Mouse (Mus musculus) cerebellum, adult 18-20 months (tissue): ENCODE measurements around the gene Ddx23.

ENCODE experiments used
- DNase-seq, 2 experiments: peaks; one replicate each; pipeline ENCODE4 v3.0.0; 2021

Gene Ddx23

DNA sequence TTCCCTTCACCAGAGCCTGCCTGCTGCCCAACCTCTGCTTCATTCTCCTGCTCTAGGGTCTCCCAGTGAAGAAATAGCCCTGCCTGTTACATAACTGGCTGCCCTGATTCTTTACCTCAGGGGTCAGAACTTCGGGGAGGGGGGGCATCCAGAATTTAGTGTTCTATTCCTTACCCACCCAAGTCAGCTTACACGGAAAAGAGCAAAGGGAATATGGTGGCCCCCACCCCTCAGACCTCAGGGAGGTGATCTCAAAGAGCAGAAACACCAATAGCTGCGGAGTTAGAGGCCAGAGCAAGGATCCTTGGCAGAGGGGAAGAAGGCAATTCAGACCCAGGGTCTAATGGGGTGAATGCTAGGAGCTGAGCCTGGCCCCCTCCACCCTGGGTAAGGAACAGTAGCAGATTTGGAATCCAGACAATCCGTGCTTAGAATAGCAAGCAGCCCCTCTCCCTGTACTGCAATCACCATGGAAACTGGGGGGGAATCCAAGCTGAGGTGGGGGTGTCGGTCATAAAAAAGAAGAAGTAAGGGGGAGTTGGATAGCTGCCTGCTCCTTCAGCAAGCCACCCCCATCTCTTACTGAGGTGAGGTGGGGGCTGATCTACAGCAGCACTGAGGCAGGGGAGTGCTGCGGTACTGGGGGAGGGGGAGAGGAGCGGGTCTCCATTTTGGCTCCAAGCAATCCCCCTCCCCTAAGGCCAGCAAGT is 11.7 kb upstream of the Ddx23 start:
- no peak for DNase-seq

DNA sequence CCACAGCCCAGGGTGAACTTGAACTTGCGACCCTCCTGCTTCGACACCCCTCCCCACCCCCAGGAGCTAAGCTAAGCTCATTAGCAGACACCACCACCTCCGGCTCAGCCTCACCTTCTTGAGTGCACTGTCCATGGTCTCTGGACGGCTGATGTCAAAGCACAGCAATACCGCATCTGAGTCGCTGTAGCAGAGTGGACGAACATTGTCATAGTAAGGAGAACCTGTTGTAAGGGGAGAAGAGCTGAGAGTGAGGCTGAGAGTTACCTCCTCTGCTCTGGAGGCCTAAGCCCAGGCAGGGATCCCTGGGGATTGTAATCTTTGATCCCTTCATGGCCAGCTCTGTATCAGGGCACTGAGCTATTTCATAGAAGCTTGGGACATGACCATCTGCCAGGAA is 11.0 kb upstream of the Ddx23 start:
- no peak for DNase-seq

DNA sequence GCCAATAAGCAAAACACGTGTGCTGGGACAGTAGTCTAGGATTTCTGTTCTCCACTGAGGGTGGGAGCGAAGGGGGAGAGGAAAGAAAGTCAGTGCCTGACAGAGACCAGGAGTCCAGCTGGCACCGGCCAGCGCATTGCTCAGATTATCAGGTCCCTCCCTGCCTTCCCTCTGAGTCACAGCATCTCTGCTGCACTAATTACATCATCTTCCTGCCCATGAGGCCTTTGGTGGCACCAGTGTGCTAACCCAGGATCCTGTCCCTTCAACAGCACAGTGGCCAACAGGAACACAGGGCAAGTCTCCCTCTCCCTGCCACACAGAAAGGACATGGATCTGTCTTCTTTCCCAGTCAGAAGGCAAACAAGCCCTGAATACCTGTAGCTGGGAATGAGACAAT is 9.9 kb upstream of the Ddx23 start:
- DNase-seq, result peak in 1 of 2 experiments; percentile 35

DNA sequence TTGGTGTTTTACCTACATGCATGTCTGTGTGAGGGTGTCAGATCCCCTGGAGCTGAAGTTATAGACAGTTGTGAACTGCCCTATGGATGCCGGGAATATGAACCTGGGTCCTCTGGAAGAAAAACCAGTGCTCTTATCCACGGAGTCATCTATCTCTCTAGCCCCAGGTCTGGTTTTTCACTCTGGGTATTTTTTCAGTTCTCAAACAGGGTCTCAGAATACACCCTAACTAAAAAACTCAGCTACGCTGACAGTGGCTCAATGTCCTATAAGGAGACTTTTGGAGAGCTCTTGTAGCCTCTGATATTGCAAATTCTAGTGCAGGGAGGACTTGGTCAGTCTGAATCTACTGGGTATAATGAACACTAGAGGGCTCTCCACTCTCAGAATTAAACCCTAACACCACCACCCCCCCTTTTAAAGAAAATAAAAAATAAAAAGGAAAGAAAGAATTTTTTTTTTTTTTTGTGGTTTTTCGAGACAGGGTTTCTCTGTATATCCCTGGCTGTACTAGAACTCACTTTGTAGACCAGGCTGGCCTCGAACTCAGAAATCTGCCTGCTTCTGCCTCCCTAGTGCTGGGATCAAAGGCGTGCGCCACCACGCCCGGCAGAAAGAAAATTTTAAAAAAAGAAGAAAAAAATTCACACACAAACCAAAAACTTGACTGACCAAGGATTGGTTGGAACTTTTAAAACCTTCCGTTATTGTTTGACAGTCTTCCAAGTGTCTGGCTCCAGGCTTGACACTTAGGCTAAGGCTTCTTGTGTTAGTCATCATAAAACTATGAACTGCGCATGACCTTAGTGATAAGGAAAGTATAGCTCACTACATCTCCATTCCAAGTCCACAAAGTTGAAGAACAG is 1.6 kb upstream of the Ddx23 start:
- DNase-seq, result no peak

DNA sequence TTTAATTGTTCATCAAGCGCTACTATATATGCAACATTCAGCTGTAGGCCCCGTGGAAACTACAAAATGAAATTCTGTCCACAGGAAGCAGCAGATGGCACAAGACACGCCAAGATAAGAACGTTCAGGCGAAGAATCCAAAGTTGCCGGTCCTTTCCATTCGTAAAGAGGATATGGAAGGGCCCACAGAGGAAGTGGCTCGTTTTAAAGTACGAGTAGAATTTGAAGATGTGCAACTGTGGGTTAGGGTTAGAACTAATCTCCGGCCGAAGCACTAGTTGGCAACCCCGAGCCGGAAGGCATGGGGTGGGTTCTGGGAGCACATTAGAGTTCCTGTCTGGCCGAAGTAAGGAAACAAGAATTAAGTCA is 512 bp downstream of the Ddx23 start:
- no peak for DNase-seq

DNA sequence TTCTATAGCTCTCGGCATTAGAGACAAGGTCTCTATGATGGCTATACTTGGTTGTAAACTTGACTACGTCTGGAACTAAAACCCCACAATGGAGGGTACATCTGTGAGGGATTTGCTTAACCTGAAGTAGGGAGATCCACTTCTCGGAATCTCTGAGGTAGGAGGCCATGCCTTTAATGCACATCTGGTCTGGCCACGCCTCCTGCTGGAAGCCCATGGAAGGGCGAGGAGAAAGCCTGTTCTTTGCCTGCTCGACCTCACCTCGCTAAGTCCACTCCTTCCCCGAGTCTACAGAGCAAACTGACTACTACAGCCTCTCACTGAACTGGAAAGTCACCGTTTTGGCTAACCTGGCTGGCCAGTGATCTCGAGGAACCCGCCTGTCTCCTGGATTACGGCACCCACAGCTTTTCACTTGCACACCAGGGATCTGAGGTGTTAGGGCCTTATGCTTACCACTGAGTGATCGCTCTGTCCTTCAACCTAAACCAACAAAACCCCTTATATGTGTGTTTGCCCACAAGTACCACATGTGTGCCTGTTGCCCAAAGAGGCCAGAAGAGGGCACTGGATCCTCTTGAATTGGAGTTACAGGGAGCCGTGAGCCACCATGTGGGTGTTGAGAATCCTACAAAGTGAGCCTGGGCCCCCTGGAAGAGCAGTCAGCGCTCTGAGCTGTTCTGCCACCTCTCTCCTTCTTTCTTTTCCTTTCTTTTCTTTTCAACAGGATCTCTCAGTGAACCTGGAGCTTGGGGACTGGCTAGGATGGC is 5.5 kb downstream of the Ddx23 start:
- DNase-seq, result no peak

DNA sequence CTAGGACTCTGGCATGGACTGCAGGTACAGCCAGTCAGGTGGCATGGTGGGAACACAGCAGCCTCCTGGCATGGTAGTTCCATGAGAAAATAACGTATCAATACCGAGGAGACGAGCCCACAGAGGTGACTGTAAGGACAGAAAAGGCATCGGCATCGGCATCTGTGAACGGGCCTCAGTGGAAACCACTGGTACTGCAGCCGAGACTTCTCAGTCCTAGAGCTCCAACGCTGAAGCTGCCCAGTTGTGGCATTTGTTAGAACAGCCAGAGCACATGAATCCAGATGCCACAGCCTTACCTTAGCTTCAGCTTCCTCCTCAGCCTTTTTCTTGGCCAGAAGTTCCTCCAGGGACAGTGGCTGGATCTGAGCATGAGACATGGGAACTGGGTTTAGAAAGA is 10.5 kb downstream of the Ddx23 start:
- DNase-seq, result no peak

DNA sequence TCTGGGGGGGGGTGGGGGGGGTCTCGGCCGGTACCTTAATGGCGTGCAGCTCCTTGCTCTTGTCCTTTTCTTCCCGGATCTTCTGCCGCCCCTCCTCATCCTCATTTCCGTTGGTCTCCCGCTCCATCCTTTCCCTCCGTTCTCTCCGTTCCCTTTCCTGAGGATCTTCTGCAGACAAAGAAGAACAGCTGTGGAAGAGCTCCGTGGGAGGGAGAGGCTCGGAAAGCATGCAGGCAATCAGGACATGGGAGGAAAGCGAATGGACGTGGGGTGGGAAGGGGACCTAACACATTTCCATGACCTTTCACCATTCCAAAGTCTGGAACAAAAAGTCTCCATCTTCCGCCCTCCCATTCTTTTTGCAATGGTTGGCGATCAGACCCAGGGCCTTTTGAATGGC is 11.3 kb downstream of the Ddx23 start:
- DNase-seq, result no peak

DNA sequence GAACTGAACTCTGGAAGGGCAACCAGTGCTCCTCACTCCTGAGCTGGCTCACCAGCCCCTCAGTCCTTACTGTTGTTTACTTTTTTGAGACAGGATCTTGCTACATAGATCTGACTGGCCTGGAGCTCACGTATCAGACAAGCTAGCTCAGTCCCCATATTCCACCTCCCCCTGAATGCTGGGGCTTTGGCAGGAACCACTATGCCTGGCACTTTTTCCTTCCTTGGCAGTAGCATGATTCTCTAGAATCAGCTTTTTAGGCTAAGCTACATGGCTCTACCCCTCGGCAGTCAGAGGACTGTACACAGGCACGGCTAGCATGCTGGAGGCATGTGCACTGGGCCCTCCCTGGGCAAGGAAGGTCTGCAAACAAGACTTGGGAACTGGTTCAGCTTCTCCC is 14.6 kb downstream of the Ddx23 start:
- no peak for DNase-seq

DNA sequence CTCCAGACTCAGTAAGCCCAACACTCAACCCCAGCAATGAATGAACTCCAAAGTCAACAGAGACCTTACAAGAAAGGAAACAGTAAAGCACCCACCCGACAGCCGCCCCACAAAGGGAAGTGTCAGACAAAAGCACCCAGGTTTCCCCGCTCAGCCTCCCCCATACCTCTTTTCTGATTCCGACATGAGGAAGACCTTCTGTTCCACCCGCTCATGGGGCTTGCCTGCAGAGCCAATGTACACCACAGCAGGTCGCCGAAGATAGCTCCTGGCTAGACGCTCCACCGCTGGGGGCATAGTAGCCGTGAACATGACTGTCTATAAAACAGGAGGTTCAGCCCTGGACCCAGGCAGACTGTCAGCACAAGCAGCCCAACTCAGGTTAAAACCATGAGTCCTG is 15.4 kb downstream of the Ddx23 start:
- no peak for DNase-seq

DNA sequence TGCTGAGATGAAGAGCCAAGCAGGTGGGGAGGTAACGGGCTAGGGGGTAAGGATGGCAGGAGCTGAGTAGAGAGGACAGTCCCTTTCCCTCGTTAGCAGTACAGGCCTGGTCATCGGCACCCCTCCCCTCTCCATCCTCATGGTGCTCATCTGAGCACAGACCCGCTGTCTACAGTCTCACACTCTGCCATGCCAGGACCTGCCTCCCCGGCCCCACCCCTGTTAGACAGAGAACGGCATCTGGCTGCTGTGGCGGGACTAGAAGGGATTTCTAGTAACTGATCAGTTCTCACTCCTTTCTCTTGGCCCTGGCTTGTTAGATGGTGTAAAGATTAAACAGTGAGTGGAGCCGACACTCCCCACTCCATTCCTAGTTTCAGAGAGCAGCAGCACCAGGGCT is 16.0 kb downstream of the Ddx23 start:
- DNase-seq, result no peak

DNA sequence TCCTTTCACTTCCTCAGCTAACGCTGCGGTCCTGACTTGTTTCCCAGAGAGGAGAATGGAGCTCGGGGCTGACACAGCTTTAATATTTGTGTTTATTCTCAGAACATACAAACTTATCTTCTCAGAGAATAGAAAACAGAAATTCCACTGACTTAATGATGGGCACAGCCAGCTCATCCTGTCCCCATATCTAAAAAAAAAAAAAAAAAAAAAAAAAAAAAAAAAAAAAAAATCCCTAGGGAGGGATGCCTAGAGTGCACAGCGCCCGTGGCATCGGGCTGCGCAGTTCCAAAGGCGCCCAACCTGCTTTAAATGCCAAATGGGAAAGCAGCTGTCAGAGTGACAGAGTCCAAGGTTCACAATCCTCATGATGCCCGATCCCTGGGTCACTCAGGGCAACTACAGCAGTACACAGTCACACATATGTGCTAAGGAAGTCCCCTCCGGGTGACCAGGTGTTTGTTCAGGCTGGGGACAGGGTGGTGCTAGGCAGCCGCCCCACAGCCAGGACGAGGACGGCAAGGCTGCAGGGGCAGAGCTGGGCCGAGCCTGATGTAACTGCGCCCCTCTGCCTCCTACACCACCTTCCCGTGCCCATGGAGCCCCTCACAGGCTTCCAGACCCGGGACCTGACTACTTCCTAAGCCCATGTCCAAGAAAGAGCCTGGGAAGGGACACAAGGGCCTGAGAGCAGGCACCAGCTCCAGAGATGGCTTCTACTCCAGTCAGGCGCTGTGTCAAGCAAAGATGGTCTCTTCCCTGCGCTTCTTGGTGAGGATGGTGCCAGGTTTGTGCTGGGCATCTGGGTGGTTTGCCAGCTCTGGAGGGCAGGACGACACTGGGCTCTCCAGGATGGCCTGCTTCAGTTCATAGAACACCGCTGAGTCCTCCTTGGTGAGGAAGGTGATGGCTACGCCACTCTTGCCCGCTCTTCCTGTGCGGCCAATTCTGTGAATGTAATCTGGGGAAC is 17.4 kb downstream of the Ddx23 start:
- DNase-seq, result no peak

DNA sequence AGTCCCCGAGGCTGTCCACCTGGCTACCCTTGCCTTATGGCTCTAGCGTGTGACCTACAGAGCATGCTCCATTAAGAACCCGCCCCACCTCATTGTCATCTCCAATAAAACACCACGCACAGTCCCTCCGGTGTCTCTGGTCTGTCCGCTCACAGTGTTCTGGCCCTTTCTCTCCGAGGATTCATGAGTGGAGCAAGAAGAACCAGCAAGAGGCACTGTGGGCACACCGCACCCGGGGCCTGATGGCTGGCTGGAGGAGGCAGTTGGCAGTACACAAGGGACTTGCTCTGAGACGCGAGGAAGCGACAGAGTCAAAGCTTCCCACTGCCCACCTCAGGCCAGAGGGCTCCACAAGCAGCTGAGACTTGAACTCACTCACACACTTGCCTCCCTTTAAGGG is 18.3 kb downstream of the Ddx23 start:
- no peak for DNase-seq

DNA sequence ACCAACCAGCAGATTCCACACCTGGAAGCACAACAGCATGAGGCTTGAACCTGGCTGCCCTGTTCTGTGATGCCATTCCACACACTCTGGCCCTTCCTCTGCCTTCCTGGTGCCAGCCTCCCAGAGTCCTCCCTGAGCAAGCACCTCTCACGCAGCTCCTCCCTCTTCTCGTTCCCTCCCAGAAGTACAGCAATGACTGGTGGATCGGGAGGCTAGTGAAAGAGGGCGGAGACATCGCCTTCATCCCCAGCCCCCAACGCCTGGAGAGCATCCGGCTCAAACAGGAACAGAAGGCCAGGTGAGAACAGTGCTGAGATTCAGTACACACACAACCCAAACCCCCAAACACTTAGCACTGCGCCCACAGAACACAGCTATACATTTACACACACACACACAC is 22.5 kb downstream of the Ddx23 start:
- no peak for DNase-seq

DNA sequence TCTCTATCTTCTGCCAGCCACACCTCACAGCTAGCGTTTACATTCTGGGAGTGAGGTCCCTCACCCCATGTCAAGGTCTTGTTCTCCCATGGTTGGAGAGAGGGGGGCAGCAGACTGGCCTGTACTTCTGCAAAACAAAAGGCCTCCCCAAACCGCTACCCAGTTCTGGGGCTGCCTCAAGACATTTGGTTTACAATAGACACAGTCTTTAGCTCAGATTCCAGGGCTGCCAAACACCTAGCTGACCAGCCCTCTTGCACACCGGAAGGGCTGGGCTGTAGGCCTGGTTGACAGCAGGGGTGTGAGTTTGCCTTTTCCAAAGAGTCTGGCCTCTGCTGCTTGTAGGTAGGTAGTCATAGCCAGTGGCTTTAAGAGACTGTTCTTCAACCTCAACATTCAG is 25.5 kb downstream of the Ddx23 start:
- DNase-seq, result no peak

DNA sequence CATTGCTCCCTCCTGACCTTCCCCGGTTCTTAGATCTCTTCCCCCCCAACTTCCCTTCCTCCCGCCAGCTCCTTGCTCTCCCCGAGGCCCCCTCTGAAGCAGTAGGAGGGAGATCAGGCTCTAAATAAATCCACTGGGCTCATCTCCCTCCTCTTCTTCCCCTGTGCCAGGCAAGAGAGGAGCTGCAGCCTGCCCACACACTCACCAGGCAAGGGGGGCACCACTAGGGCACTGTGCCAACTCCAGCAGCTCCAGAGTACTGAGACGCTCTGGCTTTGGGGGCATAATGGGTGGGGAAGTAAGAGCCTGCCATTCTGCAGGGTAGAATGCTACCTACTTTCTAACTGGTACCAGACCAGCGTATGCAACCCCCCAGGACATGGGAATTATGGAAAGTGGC is 26.2 kb downstream of the Ddx23 start:
- no peak for DNase-seq

DNA sequence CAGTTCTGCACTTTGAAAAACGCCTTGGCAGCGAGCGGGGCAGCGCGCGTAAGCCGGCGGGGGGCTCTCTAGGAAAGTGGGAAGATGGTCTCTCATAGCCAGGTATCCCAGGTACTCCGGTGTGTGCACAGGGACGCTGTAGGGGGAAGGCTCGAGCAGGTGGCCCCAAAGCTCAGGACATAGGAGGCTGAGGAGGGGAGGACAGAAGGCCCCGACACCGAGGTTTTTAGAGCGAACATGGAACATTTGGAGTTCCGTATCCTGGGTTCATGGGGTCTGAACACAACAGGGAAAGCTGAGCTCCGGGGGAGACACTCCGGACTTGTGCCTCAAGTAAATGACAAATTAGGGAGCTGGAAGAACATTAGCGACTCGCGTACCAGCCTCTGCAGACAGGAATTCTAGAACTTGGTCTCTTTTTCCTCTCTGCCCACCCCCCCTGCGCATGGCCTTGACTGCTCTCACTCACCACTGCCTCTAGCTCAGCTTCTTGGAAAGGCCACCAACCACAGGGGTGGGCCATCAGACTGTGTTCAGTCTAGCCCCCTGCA is 27.3 kb downstream of the Ddx23 start:
- DNase-seq, result peak; percentile 28 to 40

DNA sequence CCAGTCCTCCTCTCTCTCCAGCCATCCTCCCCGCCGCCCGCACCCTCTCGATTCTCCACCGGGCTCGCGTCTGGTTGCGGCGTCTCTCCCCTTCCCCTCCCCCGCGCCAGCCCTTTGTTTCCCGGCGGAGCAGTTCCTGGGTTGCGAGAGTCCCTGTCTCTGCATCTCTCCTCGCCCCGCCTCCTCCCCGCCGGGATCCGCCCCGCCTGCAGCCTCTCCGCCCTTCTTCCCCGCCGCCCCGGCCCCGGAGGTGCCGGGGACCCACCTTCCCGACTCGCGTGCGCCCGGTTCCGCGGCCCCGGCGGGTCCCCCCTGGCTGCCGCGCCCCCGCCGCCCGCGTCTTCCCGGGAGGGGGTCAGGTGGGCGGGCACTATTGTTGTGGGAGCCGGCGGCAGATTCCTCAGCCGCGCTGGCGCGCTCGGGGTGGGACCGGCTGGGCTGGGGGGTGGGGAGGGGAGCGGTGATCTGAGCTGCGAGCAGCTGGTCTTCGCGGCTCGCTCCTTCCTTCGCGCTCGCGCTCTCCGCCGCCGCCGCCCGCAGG is 28.1 kb downstream of the Ddx23 start:
- peak; percentile 81 to 86 for DNase-seq

DNA sequence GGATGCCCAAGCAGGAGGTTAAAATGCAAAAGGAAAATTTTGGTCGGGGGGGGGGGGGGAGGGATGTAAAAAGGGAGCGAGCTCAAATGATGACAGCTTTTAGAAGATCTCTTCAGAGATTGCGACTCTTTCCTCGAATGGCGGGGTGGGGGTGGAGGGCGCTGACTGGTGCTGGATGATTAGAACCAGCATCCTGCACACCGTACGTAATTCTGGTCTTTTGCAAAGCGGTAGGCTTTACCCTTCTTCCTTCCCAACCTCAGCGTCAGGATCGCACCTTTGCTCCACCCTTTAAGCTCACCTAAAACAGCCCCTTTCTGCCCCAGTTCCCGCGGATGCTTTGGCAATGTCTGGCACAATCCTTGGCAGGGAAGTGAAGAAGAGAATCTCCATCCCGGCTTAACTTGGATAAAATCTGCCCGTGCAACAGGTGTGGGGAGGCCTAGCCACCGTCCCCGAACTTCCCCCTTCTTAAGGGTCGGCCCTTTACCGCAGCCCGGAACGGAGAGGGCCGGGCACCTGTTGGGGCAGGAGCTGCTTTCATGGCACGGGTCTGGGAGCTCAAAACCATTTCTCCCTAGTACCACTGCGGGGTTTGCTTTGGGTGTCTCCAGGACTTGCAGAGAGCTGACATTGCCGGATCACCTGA is 28.7 kb downstream of the Ddx23 start:
- DNase-seq, result peak; percentile 29 to 46

DNA sequence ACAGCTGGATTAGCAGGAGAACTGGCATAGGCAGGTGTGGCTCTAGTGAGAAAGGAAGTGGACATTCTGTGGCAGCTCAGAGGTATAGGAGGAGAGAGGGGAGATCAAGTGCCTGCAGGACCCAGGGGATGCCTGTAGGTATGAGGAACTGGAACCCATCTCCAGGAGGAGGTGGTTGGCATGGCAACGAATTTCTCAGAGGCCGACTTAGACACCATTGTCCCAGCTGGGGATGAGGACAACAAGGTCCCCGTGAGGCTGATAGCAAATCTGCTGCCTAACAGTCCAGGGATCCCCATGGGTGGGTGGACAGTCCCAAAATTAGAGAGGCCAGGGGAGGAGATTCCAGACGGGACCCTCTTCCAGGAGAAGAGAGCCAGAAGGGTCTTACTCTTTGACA is 29.8 kb downstream of the Ddx23 start:
- no peak for DNase-seq

DNA sequence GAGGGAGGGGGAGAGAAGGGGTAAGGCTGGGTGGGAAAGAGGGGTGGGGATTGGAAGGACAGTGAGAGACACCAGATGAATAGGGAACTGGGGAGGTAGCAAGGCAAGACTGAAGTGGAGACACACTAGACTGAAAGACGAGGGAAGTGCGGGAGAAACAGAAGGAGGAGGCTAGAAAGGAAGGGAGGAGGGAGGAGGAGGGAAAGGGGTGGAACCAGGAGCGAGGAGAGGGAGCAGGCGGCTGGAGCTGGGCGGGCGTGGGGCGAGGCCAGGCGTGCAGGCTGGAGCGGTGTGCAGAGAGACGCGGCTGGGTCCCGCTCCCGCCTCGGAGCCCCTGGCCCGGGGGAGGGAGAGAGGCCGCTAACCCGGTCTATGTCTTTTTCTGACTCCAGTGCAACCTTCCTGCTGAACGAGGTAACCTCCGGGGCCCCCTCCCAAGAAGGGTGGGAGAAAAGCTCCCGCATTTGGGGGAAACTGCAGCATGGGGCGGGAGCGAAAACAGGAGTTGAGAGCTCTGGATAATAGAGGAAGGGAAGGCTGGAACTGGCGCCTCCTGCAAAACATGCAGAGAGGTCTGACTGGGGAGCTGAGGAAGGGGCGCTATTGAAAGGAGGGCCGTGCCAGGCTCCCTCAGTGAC is 30.5 kb downstream of the Ddx23 start:
- DNase-seq, result peak; percentile 55 to 69
